Mouse (Mus musculus) gastrocnemius, postnatal 4 days (tissue): ENCODE measurements around the gene Upb1. TPM values are rescaled to one million over a fixed set of nuclear protein-coding genes. Genes with fewer than 3 reads are reported as not detected.

Source experiments
- DNase-seq, 2 experiments: peaks; one replicate each; pipeline ENCODE4 v3.0.0; 2021 to 2022; ENCODE audit warnings: low spot score in 2 of 2, mixed read lengths in 2 of 2
- total RNA-seq, 2 experiments: library from RNA; stranded (reverse); gene quantifications; 2 replicates each; pipeline ENCODE4 v1.2.3; 2021

Upb1 gene
- total RNA-seq, 2 experiments from 2014 or later: 0.29 to 0.39 TPM

- DNase-seq: no peak
Measured at GRCm38 (mm10) chr10:75424498-75424901, 23.6 kb downstream of the Upb1 start.

DNA sequence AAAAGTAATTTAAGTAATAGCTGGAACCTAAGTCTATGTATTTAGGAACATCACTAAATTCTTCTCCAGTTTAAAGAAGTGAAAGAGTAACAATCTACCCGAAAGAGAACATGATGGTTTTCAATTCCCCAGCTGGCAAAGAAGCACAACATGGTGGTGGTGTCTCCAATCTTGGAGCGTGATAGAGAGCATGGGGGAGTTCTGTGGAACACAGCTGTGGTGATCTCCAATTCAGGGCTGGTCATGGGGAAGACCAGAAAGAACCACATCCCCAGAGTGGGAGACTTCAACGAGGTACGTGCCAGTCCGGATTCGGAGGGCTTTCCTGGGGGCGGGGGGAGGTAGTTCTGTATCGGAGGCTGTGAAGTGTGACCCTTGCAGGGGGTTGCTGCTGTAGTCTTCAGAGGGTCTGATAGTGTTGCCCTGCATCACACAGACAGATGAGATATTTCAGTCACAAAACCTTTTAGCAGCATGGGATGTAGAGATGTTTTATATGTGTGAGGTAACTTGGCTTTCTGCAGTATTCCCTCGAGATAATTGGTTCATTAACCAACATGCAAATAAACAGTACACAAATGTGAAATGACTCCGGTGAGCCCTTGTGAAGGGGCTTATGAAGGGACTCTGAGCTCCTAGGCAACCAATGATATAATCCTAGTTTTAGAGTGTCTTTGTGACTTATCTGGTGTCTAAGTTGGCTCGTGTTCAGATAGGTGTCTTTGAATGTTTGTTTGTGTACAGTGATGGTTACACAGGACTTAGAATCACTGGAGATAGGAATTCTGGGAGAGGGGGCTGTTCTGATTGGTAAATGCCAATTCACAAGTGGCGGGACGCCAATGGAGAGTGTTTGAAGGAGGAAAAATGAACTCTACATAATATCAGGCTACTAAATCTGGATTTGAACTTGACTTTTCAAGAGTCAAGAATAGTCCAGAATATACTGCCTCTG is 27.4 kb downstream of the Upb1 start:
- DNase-seq: no peak

GRCm38 (mm10) chr10:75429004-75429380 is 28.1 kb downstream of the Upb1 start:
- no peak for DNase-seq

- no peak for DNase-seq
Measured at GRCm38 (mm10) chr10:75429522-75430146, 28.7 kb downstream of the Upb1 start.

DNA sequence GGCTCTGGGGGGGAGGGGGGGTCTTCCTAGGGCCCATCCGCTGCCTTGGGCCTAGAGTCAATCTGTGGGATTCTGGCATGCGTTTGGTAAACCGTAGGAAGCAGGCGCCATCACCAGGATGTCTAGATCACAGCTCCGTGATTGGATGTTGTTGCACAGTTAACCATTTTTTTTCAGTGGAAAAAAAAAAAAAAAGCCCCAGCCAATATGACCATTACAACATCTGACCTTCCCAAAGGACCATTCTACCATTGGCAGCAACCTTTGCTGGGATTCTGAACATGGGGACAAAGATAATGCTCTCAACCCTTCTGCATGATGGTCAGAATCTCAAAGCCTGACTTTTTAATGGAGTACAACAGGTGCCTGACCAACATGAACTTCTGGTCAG is 29.2 kb downstream of the Upb1 start:
- DNase-seq: no peak

DNA sequence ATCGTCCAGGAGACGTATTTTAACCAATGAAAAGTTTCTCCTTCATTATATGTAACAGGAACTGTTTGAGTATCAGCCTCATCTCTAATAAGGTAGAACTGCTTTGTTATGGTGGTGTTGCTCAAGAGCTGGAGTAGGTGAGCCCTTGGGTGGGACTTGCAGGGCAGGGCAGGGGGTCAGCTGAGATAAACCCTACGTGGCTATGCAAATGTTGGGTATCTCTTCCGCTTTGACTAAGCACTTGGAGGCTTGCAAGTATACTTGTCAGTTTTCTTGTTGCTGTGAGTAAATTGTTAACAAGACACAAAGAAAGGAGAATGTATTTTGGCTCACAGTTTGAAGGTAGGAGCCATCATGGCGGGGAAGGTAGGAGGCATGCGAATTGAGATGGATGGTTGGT is 29.7 kb downstream of the Upb1 start:
- no peak for DNase-seq

- DNase-seq: peak; percentile 53 to 78
Measured at GRCm38 (mm10) chr10:75436604-75437217, 35.8 kb downstream of the Upb1 start.

DNA sequence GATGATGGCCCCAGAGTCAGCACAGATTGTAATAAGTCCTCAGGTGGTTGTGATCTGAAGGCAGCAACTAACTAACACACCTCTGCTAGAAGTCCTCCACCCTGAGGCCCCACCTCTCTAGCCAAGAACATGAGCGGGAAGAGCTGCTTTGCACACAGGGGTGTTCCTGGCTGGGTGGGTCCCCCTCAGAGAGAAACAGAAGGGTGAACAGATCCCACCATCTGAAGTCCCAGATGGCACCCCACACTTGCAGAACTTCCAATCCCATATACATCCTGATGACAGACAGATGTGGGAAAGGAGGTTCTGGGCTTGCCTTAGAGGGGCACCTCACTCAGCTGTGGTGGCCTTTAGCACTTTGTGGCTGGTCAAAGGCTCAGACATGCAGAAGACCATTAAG is 36.4 kb downstream of the Upb1 start:
- no peak for DNase-seq

GRCm38 (mm10) chr10:75438132-75438810 is 37.4 kb downstream of the Upb1 start:
- no peak for DNase-seq

GRCm38 (mm10) chr10:75439211-75439811 is 38.4 kb downstream of the Upb1 start:
- DNase-seq: no peak

GRCm38 (mm10) chr10:75440756-75441155 is 39.8 kb downstream of the Upb1 start:
- no peak for DNase-seq

GRCm38 (mm10) chr10:75441800-75442199 is 40.9 kb downstream of the Upb1 start:
- no peak for DNase-seq

DNA sequence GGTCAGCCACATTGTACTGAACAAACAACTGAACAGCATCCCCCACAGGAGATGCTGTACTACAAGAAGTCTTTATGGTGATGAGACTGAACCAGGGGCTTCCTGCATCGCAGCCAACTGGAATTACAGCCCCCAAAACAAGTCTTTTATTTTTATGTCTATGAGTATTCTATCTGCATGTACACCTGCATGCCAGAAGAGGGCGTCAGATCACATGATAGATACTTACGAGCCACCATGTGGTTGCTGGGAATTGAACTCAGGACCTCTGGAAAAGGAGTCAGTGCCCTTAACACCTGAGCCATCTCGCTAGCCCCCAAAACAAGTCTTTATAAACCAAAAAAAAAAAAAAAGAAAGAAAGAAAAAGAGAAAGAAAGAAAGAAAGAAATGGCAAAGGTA is 42.1 kb downstream of the Upb1 start:
- no peak for DNase-seq

DNA sequence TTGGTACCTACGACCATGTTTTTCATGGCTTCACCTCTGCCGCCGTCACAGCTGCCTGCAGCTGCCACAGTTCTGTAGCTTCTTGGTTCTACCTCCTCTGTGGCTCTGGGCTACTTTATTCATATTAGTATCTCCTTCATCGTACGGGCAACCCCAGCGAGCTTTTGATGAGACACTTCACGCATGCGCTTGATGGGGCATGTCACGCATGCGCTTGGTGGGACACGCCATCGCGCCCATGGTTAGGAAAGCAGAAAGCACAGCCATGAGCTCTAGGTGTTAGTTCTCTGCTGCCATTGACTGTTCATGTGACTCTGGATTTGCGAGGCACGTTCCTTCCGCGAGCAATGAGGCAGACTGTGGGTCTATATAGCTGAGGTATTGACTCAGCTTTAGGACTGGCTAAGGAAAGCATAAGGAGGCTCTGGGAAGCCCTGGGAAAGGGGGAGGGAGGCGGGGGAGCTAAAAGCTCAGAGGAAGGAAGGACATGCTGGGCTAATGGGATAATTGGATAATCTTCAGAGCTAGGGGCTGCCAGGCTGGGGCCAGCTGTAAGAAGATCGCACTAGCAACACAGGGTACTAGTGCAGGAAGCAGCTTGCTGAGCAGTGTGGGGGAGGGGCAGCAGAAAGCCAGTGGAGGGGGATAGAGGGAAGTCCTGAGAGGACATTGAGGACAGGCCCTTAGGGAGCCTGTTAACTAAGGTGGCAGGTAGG is 43.4 kb downstream of the Upb1 start:
- DNase-seq: no peak

DNA sequence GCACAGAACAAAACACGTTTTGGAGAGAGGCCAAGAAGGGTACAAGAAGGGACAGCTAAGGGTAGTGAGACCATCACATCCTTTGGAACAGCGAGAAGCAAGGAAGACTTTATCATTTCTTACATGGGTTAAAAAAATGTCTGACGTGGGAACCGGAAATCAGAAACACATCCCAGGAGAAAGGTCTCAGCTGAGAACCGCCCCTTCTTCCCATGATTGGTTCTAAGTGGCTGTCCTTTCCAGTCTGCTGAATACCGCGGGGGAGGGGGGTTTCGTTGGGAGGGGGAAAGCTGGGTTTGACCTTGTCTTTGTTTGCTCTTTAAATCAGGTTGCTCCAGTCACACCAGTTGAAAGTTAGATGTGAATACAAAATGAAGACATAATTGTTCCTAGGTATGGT is 44.1 kb downstream of the Upb1 start:
- no peak for DNase-seq

DNA sequence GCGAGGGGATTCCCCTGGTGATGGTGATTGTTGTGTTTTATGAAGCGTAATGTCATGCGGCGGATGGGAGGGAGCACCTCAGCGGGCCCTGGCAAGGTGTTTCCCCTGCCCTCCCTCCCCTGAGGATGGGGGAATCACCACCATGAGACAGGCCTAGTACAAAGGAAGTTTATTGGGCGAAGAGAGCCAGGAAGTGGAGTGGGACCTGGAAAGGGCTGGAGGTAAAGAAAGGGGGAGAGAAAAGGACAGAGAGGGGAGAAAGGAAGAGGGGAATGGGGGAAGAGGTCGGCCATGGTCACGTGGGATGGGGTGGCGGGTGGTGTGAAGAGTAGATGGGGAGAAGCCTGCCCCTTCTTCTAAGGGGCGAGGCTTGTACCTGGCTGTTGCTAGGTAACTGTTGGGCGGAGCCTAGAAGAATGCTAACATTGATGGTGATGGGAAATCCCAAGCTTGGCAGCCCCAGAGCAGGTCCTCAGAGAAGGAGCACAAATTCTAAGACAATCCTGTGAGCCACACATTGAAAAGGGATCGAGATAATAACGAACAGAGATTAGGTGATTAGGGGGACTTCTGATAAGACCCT is 45.7 kb downstream of the Upb1 start:
- DNase-seq: no peak

GRCm38 (mm10) chr10:75447489-75447888 is 46.6 kb downstream of the Upb1 start:
- no peak for DNase-seq

DNA sequence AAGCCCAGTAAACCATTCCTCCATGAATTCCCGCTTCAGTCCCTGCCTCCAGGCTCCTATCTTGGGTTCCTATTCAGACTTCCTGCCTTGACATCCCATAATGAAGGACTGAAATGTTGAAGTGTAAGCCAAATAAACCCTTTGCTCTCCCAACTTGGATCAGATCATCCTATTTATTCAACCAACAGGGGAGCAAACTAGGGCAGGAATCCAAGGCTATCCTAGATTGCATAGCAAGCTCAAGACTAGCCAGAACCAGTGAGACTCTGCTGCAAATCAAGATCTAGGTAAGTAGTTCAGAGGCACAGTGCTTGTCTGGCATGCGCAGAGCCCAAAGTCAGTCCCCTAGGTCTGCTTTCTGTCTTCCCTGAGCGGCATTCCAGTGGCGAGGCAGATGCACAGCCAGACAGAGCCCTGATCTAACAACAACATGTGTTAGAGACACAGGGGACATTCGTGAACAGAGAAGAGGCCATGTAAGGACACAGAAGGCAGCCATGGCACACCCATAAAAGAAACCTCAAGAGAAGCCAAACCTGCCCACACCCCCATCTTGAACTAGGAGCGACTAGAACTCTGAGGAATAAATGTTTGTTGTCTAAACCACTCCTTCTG is 48.0 kb downstream of the Upb1 start:
- DNase-seq: no peak

DNA sequence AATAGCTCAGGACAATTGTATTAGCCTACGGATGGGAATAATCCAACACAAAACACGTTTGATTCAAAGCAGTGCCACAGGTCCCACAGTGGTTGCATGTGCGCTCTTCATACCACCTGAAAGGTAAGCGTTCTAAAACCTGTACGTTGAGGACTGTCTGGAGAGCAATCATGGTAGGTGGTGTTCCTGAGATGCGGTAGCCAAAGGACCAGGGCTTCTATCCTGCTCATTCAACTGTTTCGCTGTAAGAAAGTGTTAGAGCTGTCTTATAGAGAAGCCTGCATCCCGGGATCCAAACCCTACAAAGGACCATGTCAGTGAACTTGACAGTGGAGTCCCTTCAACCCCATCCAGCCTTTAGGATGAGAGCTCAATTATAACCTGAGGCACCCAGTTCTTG is 49.4 kb downstream of the Upb1 start:
- no peak for DNase-seq
